Mouse (Mus musculus) adipocyte (in vitro differentiated cells): ENCODE measurements around the gene F3.

Experiments
- DNase-seq: peaks from one replicate; pipeline ENCODE4 v3.0.0-alpha.2; 2016; ENCODE audit warnings: low spot score

The F3 gene

GRCm38 (mm10) chr3:121707106-121707505 lies 16.2 kb upstream of the F3 start:
- DNase-seq: peak; percentile 79

- DNase-seq: no peak
Measured at GRCm38 (mm10) chr3:121710894-121711531, 12.3 kb upstream of the F3 start.

- no peak for DNase-seq
Measured at GRCm38 (mm10) chr3:121712222-121712621, 11.1 kb upstream of the F3 start.

GRCm38 (mm10) chr3:121713151-121713701 lies 10.1 kb upstream of the F3 start:
- DNase-seq: no peak

GRCm38 (mm10) chr3:121713816-121714215 lies 9.5 kb upstream of the F3 start:
- DNase-seq: no peak

GRCm38 (mm10) chr3:121714461-121714860 lies 8.9 kb upstream of the F3 start:
- no peak for DNase-seq

- DNase-seq: no peak
Measured at GRCm38 (mm10) chr3:121715336-121715735, 8.0 kb upstream of the F3 start.

- peak; percentile 95 for DNase-seq
Measured at GRCm38 (mm10) chr3:121715741-121716459, 7.4 kb upstream of the F3 start.

GRCm38 (mm10) chr3:121716480-121716879 lies 6.9 kb upstream of the F3 start:
- peak; percentile 60 for DNase-seq

- DNase-seq: peak; percentile 80
Measured at GRCm38 (mm10) chr3:121718679-121719078, 4.7 kb upstream of the F3 start.

GRCm38 (mm10) chr3:121719701-121720100 lies 3.6 kb upstream of the F3 start:
- DNase-seq: peak; percentile 70

GRCm38 (mm10) chr3:121720801-121721690 lies 2.3 kb upstream of the F3 start:
- peak; percentile 72 for DNase-seq

- DNase-seq: no peak
Measured at GRCm38 (mm10) chr3:121721691-121722070, 1.7 kb upstream of the F3 start.

- no peak for DNase-seq
Measured at GRCm38 (mm10) chr3:121723968-121724524, 709 bp downstream of the F3 start.

- no peak for DNase-seq
Measured at GRCm38 (mm10) chr3:121724553-121724952, 1.2 kb downstream of the F3 start.

- no peak for DNase-seq
Measured at GRCm38 (mm10) chr3:121725651-121726050, 2.3 kb downstream of the F3 start.

GRCm38 (mm10) chr3:121729678-121730077 lies 6.3 kb downstream of the F3 start:
- peak; percentile 4 for DNase-seq

- no peak for DNase-seq
Measured at GRCm38 (mm10) chr3:121735542-121735941, 12.2 kb downstream of the F3 start.

- DNase-seq: peak; percentile 88
Measured at GRCm38 (mm10) chr3:121736025-121736744, 12.8 kb downstream of the F3 start.

- peak; percentile 64 for DNase-seq
Measured at GRCm38 (mm10) chr3:121737453-121737852, 14.1 kb downstream of the F3 start.

GRCm38 (mm10) chr3:121737901-121738300 lies 14.6 kb downstream of the F3 start:
- DNase-seq: no peak
